Mouse (Mus musculus) retina, postnatal 7 days (tissue): Measurements from ENCODE around the gene Fastk.

ENCODE experiments used
- DNase-seq: peaks from one replicate; pipeline ENCODE4 v3.0.0-alpha.2; 2012; ENCODE audit warnings: low read depth, low spot score

The Fastk gene

GRCm38 (mm10) chr5:24392724-24393123 lies 52.4 kb downstream of the Fastk start:
- no peak for DNase-seq

DNA sequence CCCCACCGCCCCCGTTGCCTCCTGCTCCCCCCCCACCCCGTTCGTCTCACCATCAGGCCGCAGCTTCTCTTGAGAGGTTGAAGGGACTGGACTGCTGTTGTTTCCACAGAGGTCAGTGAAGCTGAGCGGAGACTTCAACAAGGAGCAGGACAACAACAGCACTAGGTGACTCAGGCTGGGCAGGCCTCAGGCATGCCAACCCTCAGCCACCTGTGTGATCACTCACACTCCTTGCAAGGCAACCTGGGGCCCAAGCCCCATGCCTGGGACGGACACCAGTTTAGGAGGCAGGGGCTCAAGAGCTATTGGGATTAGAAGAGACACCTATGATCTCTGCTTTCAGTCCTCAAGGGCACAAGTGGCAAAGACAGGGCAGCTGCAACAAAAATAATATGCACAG lies 53.2 kb downstream of the Fastk start, which contains the start of gene Atg9b:
Gene Atg9b (minus strand): TSS at position 280 of the 400 bp plus-strand sequence.
- DNase-seq = no peak

GRCm38 (mm10) chr5:24389658-24390020 lies 55.4 kb downstream of the Fastk start:
- DNase-seq = no peak

DNA sequence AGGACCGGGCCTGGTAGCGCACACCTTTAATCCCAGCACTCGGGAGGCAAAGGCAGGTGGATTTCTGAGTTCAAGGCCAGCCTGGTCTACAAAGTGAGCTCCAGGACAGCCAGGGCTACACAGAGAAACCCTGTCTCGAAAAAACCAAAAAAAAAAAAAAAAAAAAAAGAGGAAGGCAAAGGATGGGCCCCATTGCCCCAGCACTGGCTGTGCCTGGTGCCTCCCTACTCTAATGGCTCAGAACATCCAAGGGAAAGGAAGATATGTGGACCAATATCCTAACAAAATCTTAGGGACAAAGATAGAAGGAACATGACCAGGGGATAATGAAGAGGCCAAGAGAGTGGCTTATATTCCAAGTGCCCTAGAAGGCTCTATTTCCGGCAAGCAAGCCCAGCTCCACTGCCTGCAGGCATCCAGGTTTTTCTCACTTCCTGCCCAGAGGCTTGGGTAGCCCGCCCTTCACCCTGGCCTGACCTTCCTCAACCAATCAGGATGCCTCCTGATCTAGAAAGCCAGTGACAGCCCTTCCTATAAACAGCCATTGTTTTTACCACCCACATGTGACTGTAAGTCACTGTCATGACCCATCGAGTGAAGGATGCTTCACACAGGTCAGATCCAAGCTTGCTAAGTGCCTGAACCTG lies 56.0 kb downstream of the Fastk start:
- no peak for DNase-seq
